Mouse (Mus musculus): Measurements from ENCODE around the gene Btbd9. TPM values are rescaled to one million over a fixed set of nuclear protein-coding genes. Genes with fewer than 3 reads are reported as not detected.

The Btbd9 gene
- polyA plus RNA-seq, 1 experiment, result 31.2 TPM

GRCm38 (mm10) chr17:30481766-30482165, 94.5 kb downstream of the Btbd9 start:
- Histone ChIP-seq H3K27ac (ENCODE audit: insufficient read depth, low read depth, low read length) (no peak overlapping the region), H3K4me1 (ENCODE audit: control insufficient read depth, insufficient read depth, insufficient read length, low read length) (peaks cover 3% of the 10 kb centered on the region; the same call in 1 of the 2 replicates), H3K27me3 (ENCODE audit: control insufficient read depth, insufficient read depth, low read length) (no peaks in the 10 kb centered on the region), H3K36me3 (ENCODE audit: control insufficient read depth, insufficient read depth, low read length) (peaks cover 3% of the 10 kb centered on the region; the same call in 1 of the 2 replicates), H3K4me3 (ENCODE audit: low read depth, low read length) (no peak overlapping the region)
- no peak for TF ChIP-seq POLR2A (IDR thresholded peaks at IDR 0.05; ENCODE audit: low read depth, low read length)
- TF ChIP-seq CTCF (IDR thresholded peaks at IDR 0.05; ENCODE audit: extremely low read depth, insufficient read length, insufficient replicate concordance, low read depth, low read length), result no peak
- WGBS, result 94% methylated on average over 6 of the region's 6 CpGs

GRCm38 (mm10) chr17:30481341-30481740, 94.9 kb downstream of the Btbd9 start:
- Histone ChIP-seq H3K4me3 (ENCODE audit: low read depth, low read length) (no peak overlapping the region), H3K36me3 (ENCODE audit: control insufficient read depth, insufficient read depth, low read length) (peaks cover 3% of the 10 kb centered on the region; the same call in 1 of the 2 replicates), H3K4me1 (ENCODE audit: control insufficient read depth, insufficient read depth, insufficient read length, low read length) (peaks cover 3% of the 10 kb centered on the region; the same call in 1 of the 2 replicates), H3K27me3 (ENCODE audit: control insufficient read depth, insufficient read depth, low read length) (no peaks in the 10 kb centered on the region), H3K27ac (ENCODE audit: insufficient read depth, low read depth, low read length) (no peak overlapping the region)
- WGBS, result 96% methylated on average over 10 of the region's 10 CpGs
- TF ChIP-seq CTCF (IDR thresholded peaks at IDR 0.05; ENCODE audit: extremely low read depth, insufficient read length, insufficient replicate concordance, low read depth, low read length) (no peak), POLR2A (IDR thresholded peaks at IDR 0.05; ENCODE audit: low read depth, low read length) (no peak)

- no peaks in the 10 kb centered on the region for H3K27me3 ChIP-seq (ENCODE audit: control insufficient read depth, insufficient read depth, low read length)
- H3K36me3 ChIP-seq (ENCODE audit: control insufficient read depth, insufficient read depth, low read length), result peaks cover 3% of the 10 kb centered on the region; the same call in 1 of the 2 replicates
- no peak for TF ChIP-seq CTCF (IDR thresholded peaks at IDR 0.05; ENCODE audit: extremely low read depth, insufficient read length, insufficient replicate concordance, low read depth, low read length)
- TF ChIP-seq POLR2A (IDR thresholded peaks at IDR 0.05; ENCODE audit: low read depth, low read length), result no peak
- 90% methylated on average over 8 of the region's 8 CpGs for WGBS
- H3K4me3 ChIP-seq (ENCODE audit: low read depth, low read length), result no peak overlapping the region
- H3K27ac ChIP-seq (ENCODE audit: insufficient read depth, low read depth, low read length), result no peak overlapping the region
- peaks cover 2% of the 10 kb centered on the region; the same call in 1 of the 2 replicates for H3K4me1 ChIP-seq (ENCODE audit: control insufficient read depth, insufficient read depth, insufficient read length, low read length)
Measured at GRCm38 (mm10) chr17:30480381-30480780, 95.9 kb downstream of the Btbd9 start.

- TF ChIP-seq CTCF (IDR thresholded peaks at IDR 0.05; ENCODE audit: extremely low read depth, insufficient read length, insufficient replicate concordance, low read depth, low read length) (no peak), POLR2A (IDR thresholded peaks at IDR 0.05; ENCODE audit: low read depth, low read length) (no peak)
- Histone ChIP-seq H3K36me3 (ENCODE audit: control insufficient read depth, insufficient read depth, low read length) (peaks cover 1% of the 10 kb centered on the region; the same call in 1 of the 2 replicates), H3K4me3 (ENCODE audit: low read depth, low read length) (no peak overlapping the region), H3K27ac (ENCODE audit: insufficient read depth, low read depth, low read length) (no peak overlapping the region), H3K4me1 (ENCODE audit: control insufficient read depth, insufficient read depth, insufficient read length, low read length) (no peaks in the 10 kb centered on the region), H3K27me3 (ENCODE audit: control insufficient read depth, insufficient read depth, low read length) (no peaks in the 10 kb centered on the region)
- WGBS, result 91% methylated on average over 9 of the region's 9 CpGs
Measured at GRCm38 (mm10) chr17:30478181-30478580, 98.1 kb downstream of the Btbd9 start.

- H3K4me3 ChIP-seq (ENCODE audit: low read depth, low read length), result no peak overlapping the region
- H3K4me1 ChIP-seq (ENCODE audit: control insufficient read depth, insufficient read depth, insufficient read length, low read length), result peaks cover 3% of the 10 kb centered on the region; the same call in 1 of the 2 replicates
- TF ChIP-seq POLR2A (IDR thresholded peaks at IDR 0.05; ENCODE audit: low read depth, low read length), result no peak
- no peak for TF ChIP-seq CTCF (IDR thresholded peaks at IDR 0.05; ENCODE audit: extremely low read depth, insufficient read length, insufficient replicate concordance, low read depth, low read length)
- H3K36me3 ChIP-seq (ENCODE audit: control insufficient read depth, insufficient read depth, low read length), result peaks cover 2% of the 10 kb centered on the region; the same call in 1 of the 2 replicates
- no peaks in the 10 kb centered on the region for H3K27me3 ChIP-seq (ENCODE audit: control insufficient read depth, insufficient read depth, low read length)
- no peak overlapping the region for H3K27ac ChIP-seq (ENCODE audit: insufficient read depth, low read depth, low read length)
- 57% methylated on average over 2 of the region's 2 CpGs for WGBS
Measured at GRCm38 (mm10) chr17:30474561-30474960, 101.7 kb downstream of the Btbd9 start.

- 95% methylated on average over 10 of the region's 10 CpGs for WGBS
- peaks cover 3% of the 10 kb centered on the region; the same call in 1 of the 2 replicates for H3K4me1 ChIP-seq (ENCODE audit: control insufficient read depth, insufficient read depth, insufficient read length, low read length)
- no peak overlapping the region for H3K27ac ChIP-seq (ENCODE audit: insufficient read depth, low read depth, low read length)
- TF ChIP-seq CTCF (IDR thresholded peaks at IDR 0.05; ENCODE audit: extremely low read depth, insufficient read length, insufficient replicate concordance, low read depth, low read length), result no peak
- no peak for TF ChIP-seq POLR2A (IDR thresholded peaks at IDR 0.05; ENCODE audit: low read depth, low read length)
- peaks cover 2% of the 10 kb centered on the region; the same call in 1 of the 2 replicates for H3K36me3 ChIP-seq (ENCODE audit: control insufficient read depth, insufficient read depth, low read length)
- no peak overlapping the region for H3K4me3 ChIP-seq (ENCODE audit: low read depth, low read length)
- H3K27me3 ChIP-seq (ENCODE audit: control insufficient read depth, insufficient read depth, low read length), result no peaks in the 10 kb centered on the region
Measured at GRCm38 (mm10) chr17:30472776-30473175, 103.5 kb downstream of the Btbd9 start.

GRCm38 (mm10) chr17:30471512-30471911, 104.8 kb downstream of the Btbd9 start:
- Histone ChIP-seq H3K36me3 (ENCODE audit: control insufficient read depth, insufficient read depth, low read length) (peaks cover 2% of the 10 kb centered on the region; the same call in 1 of the 2 replicates), H3K27me3 (ENCODE audit: control insufficient read depth, insufficient read depth, low read length) (no peaks in the 10 kb centered on the region), H3K4me1 (ENCODE audit: control insufficient read depth, insufficient read depth, insufficient read length, low read length) (peaks cover 3% of the 10 kb centered on the region; the same call in 1 of the 2 replicates), H3K27ac (ENCODE audit: insufficient read depth, low read depth, low read length) (no peak overlapping the region), H3K4me3 (ENCODE audit: low read depth, low read length) (no peak overlapping the region)
- no peak for TF ChIP-seq CTCF (IDR thresholded peaks at IDR 0.05; ENCODE audit: extremely low read depth, insufficient read length, insufficient replicate concordance, low read depth, low read length)
- TF ChIP-seq POLR2A (IDR thresholded peaks at IDR 0.05; ENCODE audit: low read depth, low read length), result no peak
- 46% methylated on average over 7 of the region's 7 CpGs for WGBS

All from small intestine, adult 2 months (tissue).